ENCODE assay signal across 9 mouse cellular contexts in genomic region chr7:121864858-121865585, GRCm38 (mm10). TPM values are rescaled to one million over a fixed set of nuclear protein-coding genes. Genes with fewer than 3 reads are reported as not detected.
DNase-seq lines count a peak whose midpoint lies in the region; ATAC-seq and TF ChIP-seq lines count a peak whose summit lies in the region.
"Had no signal": no experiment of that assay in that cellular context is flagged by ENCODE, and none has a peak within 500 bp of the region (broad histone marks: within the 10 kb centered on the region; RNA-seq: fewer than 3 reads in every experiment).

Scnn1b (plus strand) TSS chr7:121865038.

- 4% methylated on average over 38 of the region's 42 CpGs for WGBS in liver, embryonic 12.5 days (ENCODE audit: insufficient replicate concordance)
- 4% methylated on average over 35 of the region's 42 CpGs for WGBS in liver, postnatal 0 days (ENCODE audit: insufficient replicate concordance)
- 3% methylated on average over 35 of the region's 42 CpGs for WGBS in hindbrain, embryonic 16.5 days
- under 1% methylated on average over 32 of the region's 42 CpGs for WGBS in stomach, postnatal 0 days

- H3K9ac ChIP-seq in liver, embryonic 12.5 days, result no peak within 1 kb of the TSS
- no peak within 1 kb of the TSS for H3K9ac ChIP-seq in liver, postnatal 0 days (replicated peaks)
- H3K9ac ChIP-seq in hindbrain, embryonic 16.5 days (ENCODE audit: low read depth, low read length), result peak within 1 kb of the TSS; percentile 33; the same call in 1 of the 2 replicates
- H3K9ac ChIP-seq in stomach, postnatal 0 days (ENCODE audit: low read length), result 0 out of 2 replicates have a peak within 1 kb of the TSS, but pooled peaks have one; percentile 8

- no peak for TF ChIP-seq EP300 in liver, postnatal 0 days (IDR thresholded peaks at IDR 0.05; ENCODE audit: low read depth)
- TF ChIP-seq EP300 in stomach, postnatal 0 days (optimal IDR thresholded peaks at IDR 0.05), result no peak

- peak within 1 kb of the TSS; percentile 40 for H3K4me2 ChIP-seq in liver, embryonic 12.5 days
- H3K4me2 ChIP-seq in liver, postnatal 0 days (ENCODE audit: low read depth, low read length), result no peak within 1 kb of the TSS
- H3K4me2 ChIP-seq in hindbrain, embryonic 16.5 days (ENCODE audit: low read length), result peak within 1 kb of the TSS; percentile 82
- peak within 1 kb of the TSS; percentile 51 for H3K4me2 ChIP-seq in stomach, postnatal 0 days (replicated peaks; ENCODE audit: low read depth)

- no peak for ATAC-seq in liver, embryonic 12.5 days
- no peak for ATAC-seq in liver, postnatal 0 days
- ATAC-seq in hindbrain, embryonic 16.5 days, result no peak
- peak; percentile 93 for ATAC-seq in stomach, postnatal 0 days (ENCODE audit: low FRiP score, low TSS enrichment)
- ATAC-seq: Patski had no signal

- no peak within 1 kb of the TSS for H3K27ac ChIP-seq in liver, embryonic 12.5 days
- H3K27ac ChIP-seq in liver, postnatal 0 days (ENCODE audit: low read depth), result no peak within 1 kb of the TSS
- H3K27ac ChIP-seq in hindbrain, embryonic 16.5 days (ENCODE audit: low read depth, low read length), result no peak within 1 kb of the TSS
- H3K27ac ChIP-seq in stomach, postnatal 0 days (replicated peaks), result no peak within 1 kb of the TSS

- H3K27me3 ChIP-seq in liver, embryonic 12.5 days (replicated peaks), result peaks cover 41% of the 10 kb centered on the region
- H3K27me3 ChIP-seq in liver, postnatal 0 days (ENCODE audit: insufficient read depth, low read length), result peaks cover 20% of the 10 kb centered on the region; the same call in 1 of the 2 replicates
- peaks cover 14% of the 10 kb centered on the region for H3K27me3 ChIP-seq in hindbrain, embryonic 16.5 days (replicated peaks; ENCODE audit: control insufficient read depth, insufficient read depth, low read length)
- H3K27me3 ChIP-seq in stomach, postnatal 0 days (ENCODE audit: control insufficient read depth, insufficient read depth, low read length), result no peaks in the 10 kb centered on the region
- H3K27me3 ChIP-seq: Patski had no signal

- H3K36me3 ChIP-seq in liver, embryonic 12.5 days, result no peaks in the 10 kb centered on the region
- H3K36me3 ChIP-seq in liver, postnatal 0 days (replicated peaks; ENCODE audit: insufficient read depth, low read length), result no peaks in the 10 kb centered on the region
- H3K36me3 ChIP-seq in hindbrain, embryonic 16.5 days (ENCODE audit: control insufficient read depth, insufficient read depth, low read length), result no peaks in the 10 kb centered on the region
- no peaks in the 10 kb centered on the region for H3K36me3 ChIP-seq in stomach, postnatal 0 days (ENCODE audit: control insufficient read depth, insufficient read depth, low read length)

- no peaks in the 10 kb centered on the region for H3K9me3 ChIP-seq in liver, embryonic 12.5 days (replicated peaks)
- H3K9me3 ChIP-seq in liver, postnatal 0 days (ENCODE audit: low read length), result no peaks in the 10 kb centered on the region
- no peaks in the 10 kb centered on the region for H3K9me3 ChIP-seq in hindbrain, embryonic 16.5 days (ENCODE audit: control insufficient read depth, low read length)
- H3K9me3 ChIP-seq in stomach, postnatal 0 days (ENCODE audit: control insufficient read depth, low read length), result no peaks in the 10 kb centered on the region

- TF ChIP-seq CTCF in liver, postnatal 0 days (IDR thresholded peaks at IDR 0.05; ENCODE audit: low read depth), result no peak
- TF ChIP-seq CTCF in stomach, postnatal 0 days (IDR thresholded peaks at IDR 0.05; ENCODE audit: low read depth), result no peak

- H3K4me1 ChIP-seq in liver, embryonic 12.5 days, result no peaks in the 10 kb centered on the region
- no peaks in the 10 kb centered on the region for H3K4me1 ChIP-seq in liver, postnatal 0 days (ENCODE audit: insufficient read depth)
- H3K4me1 ChIP-seq in hindbrain, embryonic 16.5 days (ENCODE audit: control insufficient read depth, insufficient read depth, low read depth, low read length), result no peaks in the 10 kb centered on the region; the same call in 1 of the 2 replicates
- no peaks in the 10 kb centered on the region for H3K4me1 ChIP-seq in stomach, postnatal 0 days (replicated peaks; ENCODE audit: control insufficient read depth, insufficient read depth)

- H3K4me3 ChIP-seq in liver, embryonic 12.5 days, result no peak within 1 kb of the TSS
- no peak within 1 kb of the TSS for H3K4me3 ChIP-seq in liver, postnatal 0 days (ENCODE audit: low read depth, low read length)
- H3K4me3 ChIP-seq in hindbrain, embryonic 16.5 days (ENCODE audit: low read length), result peak within 1 kb of the TSS; percentile 46
- peak within 1 kb of the TSS; percentile 28 for H3K4me3 ChIP-seq in stomach, postnatal 0 days (ENCODE audit: low read depth, low read length)

- no peak for DNase-seq in liver, postnatal 0 days
- DNase-seq in lung, adult 18-20 months, result peak; percentile 79 to 84
- peak; percentile 75 for DNase-seq in stomach, postnatal 0 days (ENCODE audit: low spot score)
- no peak for DNase-seq in ovary, postnatal 36 days (ENCODE audit: low spot score)
- no peak for DNase-seq in gastrocnemius, postnatal 4 days (ENCODE audit: low spot score in 2 of 2)
- DNase-seq in right cerebral cortex, postnatal 14 days, result no peak

RNA-seq across cellular contexts. Expression of gene Scnn1b, which starts in this region (rescaled TPM):
- 0.07 TPM in 1 of 2 replicates, not detected in the other for polyA plus RNA-seq in liver, embryonic 12.5 days (2016; fragmentation: Nextera tagmentation; extraction: Ambion mirVana)
- polyA plus RNA-seq in liver, postnatal 0 days (2015; fragmentation: Nextera tagmentation; extraction: Ambion mirVana), result 0.07 and 0.09 TPM in 2 replicates
- polyA plus RNA-seq in hindbrain, embryonic 16.5 days (2015; fragmentation: Nextera tagmentation; extraction: Ambion mirVana), result 0.20 and 0.29 TPM in 2 replicates
- polyA plus RNA-seq in stomach, postnatal 0 days (2015; fragmentation: Nextera tagmentation; extraction: Ambion mirVana), result 10.1 and 10.8 TPM in 2 replicates
- not detected for total RNA-seq in gastrocnemius, postnatal 4 days (2021)

Comparison
In these comparisons a context has a peak if more than half of its experiments do, and no peak if none do; other contexts are left out.
1. H3K4me3 ChIP-seq: peak in hindbrain, embryonic 16.5 days (single experiment) and stomach, postnatal 0 days (single experiment); none in liver, embryonic 12.5 days (single experiment) and liver, postnatal 0 days (single experiment).
2. H3K9ac ChIP-seq: peak in hindbrain, embryonic 16.5 days (single experiment) and stomach, postnatal 0 days (single experiment); none in liver, embryonic 12.5 days (single experiment) and liver, postnatal 0 days (single experiment).
3. DNase-seq: peak in lung, adult 18-20 months (2 of 2) and stomach, postnatal 0 days (single experiment); none in liver, postnatal 0 days (single experiment), ovary, postnatal 36 days (single experiment), gastrocnemius, postnatal 4 days (0 of 2) and right cerebral cortex, postnatal 14 days (single experiment).